Mouse (Mus musculus): Measurements from ENCODE around the gene Gucd1. TPM values are rescaled to one million over a fixed set of nuclear protein-coding genes. Genes with fewer than 3 reads are reported as not detected.

Gucd1 gene
- total RNA-seq (2023): 10 to 100 TPM; 51.1 to 57.3 TPM

DNA sequence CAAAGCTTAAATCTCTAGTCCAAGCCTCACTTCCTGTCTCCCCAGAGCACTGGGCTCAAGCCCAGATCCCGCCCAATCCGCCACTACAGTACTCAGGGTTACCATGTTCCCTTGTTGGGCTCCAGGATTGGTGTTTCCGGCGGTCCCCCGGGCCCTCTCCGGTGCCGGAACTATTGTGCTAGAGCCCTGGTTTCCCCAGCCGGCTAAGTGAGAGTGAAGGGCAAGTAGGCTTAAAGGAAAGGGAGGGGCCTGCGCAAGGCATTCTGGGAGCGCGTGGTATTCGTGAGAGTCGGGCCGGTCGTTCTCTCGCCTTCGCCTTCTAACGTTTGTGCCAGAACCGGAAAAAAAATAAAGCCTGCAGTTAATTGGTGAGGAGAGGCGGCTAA is at the start of gene Gucd1:
TSS of gene Gucd1 (minus strand) at position 215 of the 386 bp plus-strand sequence.

DNA sequence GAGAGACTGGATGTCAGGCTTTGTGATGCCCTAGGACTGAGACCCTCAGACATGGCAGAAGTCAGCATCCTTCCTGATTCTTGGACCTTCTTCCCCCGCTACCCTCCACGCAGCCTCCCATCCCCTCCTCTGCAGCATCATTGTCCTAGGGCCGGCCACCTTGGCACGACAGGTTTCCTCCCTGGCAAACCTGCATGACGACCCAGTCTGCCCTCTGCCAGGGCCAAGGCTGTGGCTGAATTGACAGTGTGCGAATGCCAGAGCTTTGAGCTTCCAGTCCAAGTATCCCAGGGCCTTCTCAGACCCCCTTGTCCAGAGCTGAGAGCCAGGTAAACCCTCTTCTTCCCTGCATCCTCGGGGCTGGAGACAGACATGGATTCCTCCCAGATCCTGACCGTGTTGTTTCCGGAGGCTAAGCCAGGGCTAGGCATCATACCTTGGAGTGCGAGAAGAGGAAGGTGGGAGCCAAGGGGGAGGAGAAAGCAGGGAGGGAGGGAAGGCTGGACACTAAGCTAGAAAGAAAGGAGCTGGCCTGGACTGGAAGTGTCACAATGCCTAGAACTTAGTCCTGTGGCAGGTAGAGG is 43.4 kb upstream of the Gucd1 start, which contains the start of gene Ggt1:
TSS of gene Ggt1 (plus strand) at position 534 of the 584 bp plus-strand sequence.

DNA sequence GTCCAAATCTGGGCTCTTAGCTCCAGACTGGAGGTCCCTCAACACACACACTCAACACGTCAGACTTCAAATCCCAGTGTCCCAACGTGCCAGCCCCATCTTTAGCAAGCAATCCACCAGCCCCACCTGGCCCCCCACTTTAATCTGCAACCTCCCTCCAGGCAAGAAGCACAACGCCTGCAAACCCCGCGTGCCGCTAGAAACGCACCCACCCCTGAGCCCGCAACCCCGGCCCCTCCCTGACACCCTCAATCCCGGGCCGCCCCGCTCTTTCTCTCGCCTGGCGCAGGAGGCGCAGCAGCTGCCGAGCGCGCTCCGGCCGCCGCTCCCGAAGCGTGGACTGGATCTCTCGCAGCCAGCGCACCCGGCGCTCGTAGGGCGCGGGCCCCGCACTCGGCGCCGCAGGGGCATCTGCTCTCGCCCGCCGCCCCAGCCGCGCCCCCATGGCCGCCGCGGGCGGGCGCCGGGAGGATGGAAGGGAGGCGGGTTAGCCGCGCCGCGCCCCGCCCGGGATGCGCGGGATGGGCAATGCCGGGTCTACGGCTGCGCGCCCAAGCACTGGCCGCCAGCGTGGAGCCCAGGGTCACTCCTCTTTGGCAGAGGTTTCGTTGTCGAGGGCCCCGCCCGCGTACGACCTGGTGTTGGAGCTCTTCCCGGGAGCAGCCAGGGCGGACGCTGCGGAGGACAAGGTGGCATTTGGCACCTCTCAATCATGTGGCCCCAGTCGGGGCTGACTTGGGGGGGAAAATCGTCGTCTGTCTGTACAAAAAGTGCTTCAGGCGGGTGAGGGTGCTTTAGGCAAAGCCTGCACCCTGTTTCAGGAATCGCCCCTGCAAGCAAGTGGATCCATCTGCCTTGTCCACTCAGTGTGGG is 42.1 kb upstream of the Gucd1 start, which contains the start of gene Lrrc75b:
TSS of gene Lrrc75b (minus strand) at position 655 of the 873 bp plus-strand sequence.

DNA sequence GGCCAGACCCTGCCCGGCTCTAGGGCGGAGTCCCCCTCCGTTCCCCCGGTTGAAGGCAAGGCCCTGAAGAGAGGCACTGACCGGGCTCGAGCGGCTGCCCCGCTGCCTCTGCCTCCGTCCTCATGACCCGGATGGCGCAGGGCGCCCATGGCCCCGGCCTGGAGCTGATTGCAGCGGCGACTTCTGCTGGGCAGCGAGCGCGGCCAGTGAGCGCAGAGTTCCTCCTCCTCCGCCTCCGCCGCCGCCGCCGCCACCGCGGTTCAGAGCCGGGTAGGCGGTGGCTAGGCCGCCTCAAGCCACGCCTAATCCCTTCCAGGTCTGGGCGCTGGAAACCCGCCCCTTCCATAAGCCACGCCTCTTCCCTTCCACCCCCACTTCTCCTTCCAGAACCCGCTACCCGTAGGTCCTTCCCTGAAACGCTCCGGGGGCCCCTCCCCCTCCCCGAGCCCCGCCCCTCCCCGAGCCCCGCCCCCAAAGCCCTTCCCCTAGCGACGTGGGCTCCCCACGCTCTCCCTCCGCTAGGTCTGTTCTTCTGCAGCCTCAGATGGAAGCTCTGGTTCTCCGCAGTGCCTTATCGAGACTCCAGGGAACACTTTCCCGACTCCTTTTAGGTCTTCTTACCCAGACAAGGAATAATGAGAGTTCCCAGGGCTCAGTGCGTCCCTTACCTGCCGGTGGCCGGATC is 557 bp downstream of the Gucd1 start, which contains the start of gene Snrpd3:
TSS of gene Snrpd3 (plus strand) at position 479 of the 685 bp plus-strand sequence.

DNA sequence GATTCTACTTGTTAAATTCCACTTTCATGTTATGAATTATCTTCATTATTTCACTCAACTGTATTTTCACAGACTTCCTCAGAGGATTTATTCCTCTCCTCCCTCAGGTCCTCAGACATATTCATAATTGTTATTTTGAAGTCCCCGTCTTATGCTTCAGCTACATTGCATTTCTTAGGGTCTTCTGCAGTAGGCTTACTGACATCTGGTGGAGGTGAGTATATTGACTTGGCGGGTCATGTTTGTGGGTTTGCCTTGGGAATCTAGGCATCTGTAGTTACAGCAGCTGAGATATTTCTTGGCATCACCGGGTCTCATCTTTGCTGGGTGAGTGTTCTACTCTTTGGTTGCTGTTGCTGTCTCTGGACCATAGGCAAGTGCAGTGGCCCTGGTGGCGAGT is 116.8 kb downstream of the Gucd1 start, which contains the start of gene Upb1:
TSS of gene Upb1 (plus strand) at position 158 of the 400 bp plus-strand sequence.

DNA sequence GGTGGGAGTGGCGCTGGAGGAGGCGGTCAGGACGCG is 201.1 kb downstream of the Gucd1 start, which contains the start of gene Adora2a:
TSS of gene Adora2a (plus strand) at position 6 of the 36 bp plus-strand sequence.

Other genes with a start within 250 kb of the Gucd1 start
- gene Adora2a, start 201.1 kb downstream of the Gucd1 start, total RNA-seq (2023): 1 to 10 TPM; 2.1 to 4.0 TPM
- 1 to 10 TPM; 2.0 to 2.8 TPM for gene Upb1, start 116.9 kb downstream of the Gucd1 start, total RNA-seq (2023)
- 10 to 100 TPM; 68.9 to 71.5 TPM for gene Snrpd3, start 421 bp downstream of the Gucd1 start, total RNA-seq (2023)
- 1 to 10 TPM; 3.4 to 3.5 TPM for gene Lrrc75b, start 42.4 kb upstream of the Gucd1 start, total RNA-seq (2023)
- 1 to 10 TPM; 7.9 to 9.8 TPM for gene Ggt1, start 43.6 kb upstream of the Gucd1 start, total RNA-seq (2023)
- 10 to 100 TPM; 28.1 to 30.1 TPM for gene Ggt5, start 71.4 kb upstream of the Gucd1 start, total RNA-seq (2023)
- 1 to 10 TPM in 1 of 2 experiments, under 1 TPM in 1; 0.90 to 1.0 TPM for gene Susd2, start 126.0 kb upstream of the Gucd1 start, total RNA-seq (2023)
- 10 to 100 TPM; 51.9 to 64.5 TPM for gene Cabin1, start 246.4 kb upstream of the Gucd1 start, total RNA-seq (2023)